Comparison of ENCODE assay signal across 9 mouse cellular contexts in the genomic region with DNA sequence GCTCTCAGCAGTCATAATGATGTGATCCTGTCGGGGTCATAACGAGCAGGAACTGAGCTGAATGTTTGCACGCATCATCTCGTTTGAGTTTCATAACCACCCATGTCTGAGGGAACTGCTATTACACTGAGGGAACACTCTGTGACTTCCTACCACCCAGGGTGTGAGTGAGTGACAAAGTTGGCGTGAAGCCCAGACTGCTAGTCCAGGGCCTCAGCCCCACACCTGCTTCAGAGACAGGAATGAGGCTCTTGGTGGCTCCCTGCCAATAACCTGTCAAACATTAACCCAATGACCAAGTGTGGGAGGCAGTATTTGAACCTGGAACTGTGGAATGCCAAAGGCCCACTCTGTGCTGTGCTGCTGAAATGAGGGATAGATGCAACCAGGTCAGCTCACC.
A peak's percentile ranks its signal among the peaks of the same experiment; 100 is the strongest.
DNase-seq lines count a peak whose midpoint lies in the region; ATAC-seq and TF ChIP-seq lines count a peak whose summit lies in the region.
"Had no signal": no experiment of that assay in that cellular context is flagged by ENCODE, and none has a peak within 500 bp of the region (broad histone marks: within the 10 kb centered on the region; RNA-seq: fewer than 3 reads in every experiment).

No protein-coding gene starts in this region.

- H3K9ac ChIP-seq in hindbrain, postnatal 0 days (replicated peaks; ENCODE audit: low read length) = no peak overlapping the region
- no peak overlapping the region for H3K9ac ChIP-seq in liver, embryonic 12.5 days
- H3K9ac ChIP-seq: midbrain, embryonic 12.5 days had no signal

- H3K36me3 ChIP-seq in hindbrain, postnatal 0 days (ENCODE audit: insufficient read depth, low read length) = no peaks in the 10 kb centered on the region
- H3K36me3 ChIP-seq in liver, embryonic 12.5 days = no peaks in the 10 kb centered on the region
- H3K36me3 ChIP-seq: midbrain, embryonic 12.5 days had no signal

- DNase-seq in adrenal gland, postnatal 10 days = peak; percentile 21
- DNase-seq in adrenal gland, adult 8-10 months = no peak
- peak; percentile 72 for DNase-seq in urinary bladder, postnatal 14 days (ENCODE audit: low spot score)
- no peak for DNase-seq in urinary bladder, adult 18-20 months (ENCODE audit: low spot score in 2 of 2)
- DNase-seq in hindbrain, postnatal 0 days (ENCODE audit: low spot score) = peak; percentile 49
- DNase-seq in skeletal muscle tissue, adult 2 months (ENCODE audit: low read depth, low spot score) = peak; percentile 41
- no peak for DNase-seq in thymus, postnatal 10 days (ENCODE audit: low spot score in 2 of 2)

- no peaks in the 10 kb centered on the region for H3K27me3 ChIP-seq in hindbrain, postnatal 0 days (ENCODE audit: insufficient read depth, low read length)
- H3K27me3 ChIP-seq in liver, embryonic 12.5 days (replicated peaks) = no peaks in the 10 kb centered on the region
- H3K27me3 ChIP-seq: midbrain, embryonic 12.5 days had no signal

- H3K9me3 ChIP-seq in hindbrain, postnatal 0 days (ENCODE audit: low read length) = no peaks in the 10 kb centered on the region
- H3K9me3 ChIP-seq in liver, embryonic 12.5 days (replicated peaks) = no peaks in the 10 kb centered on the region
- H3K9me3 ChIP-seq: midbrain, embryonic 12.5 days had no signal

- WGBS in hindbrain, postnatal 0 days = 35% methylated on average over 5 of the region's 5 CpGs
- 63% methylated on average over 5 of the region's 5 CpGs for WGBS in liver, embryonic 12.5 days (ENCODE audit: insufficient replicate concordance)

- H3K27ac ChIP-seq in hindbrain, postnatal 0 days = no peak overlapping the region
- H3K27ac ChIP-seq in liver, embryonic 12.5 days = no peak overlapping the region
- H3K27ac ChIP-seq: midbrain, embryonic 12.5 days had no signal

- peak; percentile 56 for ATAC-seq in hindbrain, postnatal 0 days
- peak; percentile 74 for ATAC-seq in liver, embryonic 12.5 days

- H3K4me2 ChIP-seq in hindbrain, postnatal 0 days (ENCODE audit: low read depth, low read length) = no peak overlapping the region
- no peak overlapping the region for H3K4me2 ChIP-seq in liver, embryonic 12.5 days
- H3K4me2 ChIP-seq: midbrain, embryonic 12.5 days had no signal

- no peak overlapping the region for H3K4me3 ChIP-seq in hindbrain, postnatal 0 days (ENCODE audit: low read length)
- H3K4me3 ChIP-seq in liver, embryonic 12.5 days = no peak overlapping the region
- H3K4me3 ChIP-seq: midbrain, embryonic 12.5 days had no signal

- H3K4me1 ChIP-seq in hindbrain, postnatal 0 days (ENCODE audit: insufficient read depth, low read length) = no peaks in the 10 kb centered on the region
- H3K4me1 ChIP-seq in liver, embryonic 12.5 days = no peaks in the 10 kb centered on the region; the same call in 1 of the 2 replicates
- H3K4me1 ChIP-seq: midbrain, embryonic 12.5 days had no signal

- TF ChIP-seq CTCF in hindbrain, postnatal 0 days (IDR thresholded peaks at IDR 0.05; ENCODE audit: low read depth) = no peak

Comparison
In these comparisons a context has a peak if more than half of its experiments do, and no peak if none do; other contexts are left out.
1. DNase-seq: peak in adrenal gland, postnatal 10 days (single experiment), urinary bladder, postnatal 14 days (single experiment), hindbrain, postnatal 0 days (single experiment) and skeletal muscle tissue, adult 2 months (single experiment); none in adrenal gland, adult 8-10 months (single experiment), urinary bladder, adult 18-20 months (0 of 2) and thymus, postnatal 10 days (0 of 2).